Mouse (Mus musculus) myocyte (in vitro differentiated cells): ENCODE measurements around the gene Ms4a2.

Experiments used
- MAX ChIP-seq: IDR thresholded peaks from one replicate; pipeline ENCODE4 v1.6.1; 2011; ENCODE audit warnings: low read depth, mild to moderate bottlenecking, control low read depth
- MYOD1 ChIP-seq, 3 experiments: IDR thresholded peaks; one replicate each; pipeline ENCODE4 v1.6.1; 2011; ENCODE audit warnings: control low read depth in 2 of 3, low read depth in 2 of 3, mild to moderate bottlenecking in 2 of 3, moderate library complexity in 1 of 3; ENCODE audit not compliant: insufficient read length in 2 of 3, control insufficient read depth in 1 of 3
- POLR2A ChIP-seq: IDR thresholded peaks from one replicate; pipeline ENCODE4 v1.6.1; 2011; ENCODE audit warnings: low read depth, mild to moderate bottlenecking, control low read depth, moderate library complexity; ENCODE audit not compliant: insufficient read length
- POLR2AphosphoS2 ChIP-seq: IDR thresholded peaks from one replicate; pipeline ENCODE4 v1.6.1; 2011; ENCODE audit warnings: low read depth, control low read depth; ENCODE audit not compliant: insufficient read length

GRCm38 (mm10) chr19:11574965-11575364, 48.6 kb downstream of the Ms4a2 start:
- TF ChIP-seq POLR2A (no peak), POLR2AphosphoS2 (no peak), MAX (no peak), MYOD1 (IDR thresholded peaks at IDR 0.05; ENCODE audit: control insufficient read depth in 1 of 3, insufficient read length in 2 of 3, low read depth in 2 of 3) (no peak)
